Mouse (Mus musculus): ENCODE data around the gene Scyl3. TPM values are rescaled to one million over a fixed set of nuclear protein-coding genes. Genes with fewer than 3 reads are reported as not detected.

Gene Scyl3
- total and polyA plus RNA-seq, 3 experiments: 3.4 to 5.3 (median 4.3) TPM

- H3K36me3 ChIP-seq (ENCODE audit: control insufficient read depth, insufficient read depth, low read length): no peaks in the 10 kb centered on the region
- 87% methylated on average over 11 of the region's 11 CpGs for WGBS
- H3K4me3 ChIP-seq: no peak overlapping the region
- intact Hi-C loops (cut with DNase I): loop anchor here (2.0 kb wide), 1 partner anchor 77 kb away; no protein-coding TSS in a partner anchor
- no peaks in the 10 kb centered on the region for H3K27me3 ChIP-seq (ENCODE audit: control insufficient read depth, insufficient read depth, low read length)
- TF ChIP-seq POLR2A (IDR thresholded peaks at IDR 0.05; ENCODE audit: insufficient read depth, low read depth, low read length) (no peak), CTCF (IDR thresholded peaks at IDR 0.05) (no peak), EP300 (IDR thresholded peaks at IDR 0.05; ENCODE audit: insufficient read depth, low read depth, low read length) (no peak)
- DNase-seq: no peak
- H3K9ac ChIP-seq (ENCODE audit: low read depth, low read length): no peak overlapping the region
- H3K79me2 ChIP-seq (replicated peaks; ENCODE audit: control insufficient read depth, insufficient read depth, low read length): no peaks in the 10 kb centered on the region
- no peak overlapping the region for H3K27ac ChIP-seq
- no peaks in the 10 kb centered on the region for H3K4me1 ChIP-seq (ENCODE audit: control insufficient read depth, insufficient read depth, low read length)
Observed at GRCm38 (mm10) chr1:163911981-163912380, 16.9 kb upstream of the Scyl3 start.

GRCm38 (mm10) chr1:163917349-163918160 is 11.3 kb upstream of the Scyl3 start:
- no peak for DNase-seq
- WGBS: 93% methylated on average over 5 of the region's 5 CpGs
- Histone ChIP-seq H3K4me1 (ENCODE audit: control insufficient read depth, insufficient read depth, low read length) (no peaks in the 10 kb centered on the region), H3K27me3 (ENCODE audit: control insufficient read depth, insufficient read depth, low read length) (no peaks in the 10 kb centered on the region), H3K4me3 (no peak overlapping the region), H3K27ac (no peak overlapping the region), H3K9ac (ENCODE audit: low read depth, low read length) (no peak overlapping the region), H3K36me3 (ENCODE audit: control insufficient read depth, insufficient read depth, low read length) (no peaks in the 10 kb centered on the region), H3K79me2 (replicated peaks; ENCODE audit: control insufficient read depth, insufficient read depth, low read length) (no peaks in the 10 kb centered on the region)
- intact Hi-C loops (cut with DNase I): no loop called here
- no peak for TF ChIP-seq EP300 (IDR thresholded peaks at IDR 0.05; ENCODE audit: insufficient read depth, low read depth, low read length)
- TF ChIP-seq CTCF (IDR thresholded peaks at IDR 0.05): no peak
- no peak for TF ChIP-seq POLR2A (IDR thresholded peaks at IDR 0.05; ENCODE audit: insufficient read depth, low read depth, low read length)

- Histone ChIP-seq H3K27me3 (ENCODE audit: control insufficient read depth, insufficient read depth, low read length) (no peaks in the 10 kb centered on the region), H3K36me3 (ENCODE audit: control insufficient read depth, insufficient read depth, low read length) (no peaks in the 10 kb centered on the region), H3K79me2 (replicated peaks; ENCODE audit: control insufficient read depth, insufficient read depth, low read length) (no peaks in the 10 kb centered on the region), H3K4me1 (ENCODE audit: control insufficient read depth, insufficient read depth, low read length) (peaks cover 2% of the 10 kb centered on the region; the same call in 1 of the 2 replicates), H3K27ac (no peak overlapping the region), H3K4me3 (no peak overlapping the region), H3K9ac (ENCODE audit: low read depth, low read length) (no peak overlapping the region)
- WGBS: 64% methylated on average over 8 of the region's 8 CpGs
- DNase-seq: no peak
- TF ChIP-seq EP300 (IDR thresholded peaks at IDR 0.05; ENCODE audit: insufficient read depth, low read depth, low read length): no peak
- no peak for TF ChIP-seq CTCF (IDR thresholded peaks at IDR 0.05)
- TF ChIP-seq POLR2A (IDR thresholded peaks at IDR 0.05; ENCODE audit: insufficient read depth, low read depth, low read length): no peak
- intact Hi-C loops (cut with DNase I): loop anchor here (10.0 kb wide), 1 partner anchor 149 kb away; the partner anchor contains the start of gene Kifap3
Observed at GRCm38 (mm10) chr1:163924093-163924492, 4.8 kb upstream of the Scyl3 start.

- under 1% methylated on average over 76 of the region's 77 CpGs for WGBS
- peak; percentile 92 for DNase-seq
- Histone ChIP-seq H3K4me3 (peak overlapping the region; percentile 93), H3K4me1 (ENCODE audit: control insufficient read depth, insufficient read depth, low read length) (peaks cover 2% of the 10 kb centered on the region; the same call in 1 of the 2 replicates), H3K79me2 (replicated peaks; ENCODE audit: control insufficient read depth, insufficient read depth, low read length) (0 out of 2 replicates have a peak, but pooled peaks cover 2% of the 10 kb centered on the region), H3K27me3 (ENCODE audit: control insufficient read depth, insufficient read depth, low read length) (no peaks in the 10 kb centered on the region), H3K27ac (peak overlapping the region; percentile 95), H3K36me3 (ENCODE audit: control insufficient read depth, insufficient read depth, low read length) (peaks cover 2% of the 10 kb centered on the region; the same call in 1 of the 2 replicates), H3K9ac (ENCODE audit: low read depth, low read length) (peak overlapping the region; percentile 89)
- TF ChIP-seq EP300 (IDR thresholded peaks at IDR 0.05; ENCODE audit: insufficient read depth, low read depth, low read length) (0 out of 2 replicates have a peak, but pooled peaks have one; percentile 15), POLR2A (IDR thresholded peaks at IDR 0.05; ENCODE audit: insufficient read depth, low read depth, low read length) (no peak)
- intact Hi-C loops (cut with DNase I): loop anchor here (2.0 to 10.0 kb wide), 3 partner anchors 65 to 1383 kb away; partner anchors contain the start of genes BC055324, Kifap3, Mettl13 and Mettl18
Observed at GRCm38 (mm10) chr1:163929636-163930457, 947 bp downstream of the Scyl3 start.

GRCm38 (mm10) chr1:163930458-163930794 is 1.5 kb downstream of the Scyl3 start:
- peak overlapping the region; percentile 95 for H3K27ac ChIP-seq
- intact Hi-C loops (cut with DNase I): loop anchor here (2.0 kb wide), 1 partner anchor 64 kb away; the partner anchor contains the start of genes BC055324 and Mettl18

More at GRCm38 (mm10) chr1:163930458-163930794, 1.5 kb downstream of the Scyl3 start:
- H3K4me3 ChIP-seq: peak overlapping the region; percentile 93
- TF ChIP-seq CTCF (IDR thresholded peaks at IDR 0.05) (no peak), POLR2A (IDR thresholded peaks at IDR 0.05; ENCODE audit: insufficient read depth, low read depth, low read length) (no peak), EP300 (IDR thresholded peaks at IDR 0.05; ENCODE audit: insufficient read depth, low read depth, low read length) (no peak)
- H3K9ac ChIP-seq (ENCODE audit: low read depth, low read length): peak overlapping the region; percentile 89
- H3K36me3 ChIP-seq (ENCODE audit: control insufficient read depth, insufficient read depth, low read length): peaks cover 2% of the 10 kb centered on the region; the same call in 1 of the 2 replicates
- DNase-seq: no peak
- H3K4me1 ChIP-seq (ENCODE audit: control insufficient read depth, insufficient read depth, low read length): peaks cover 2% of the 10 kb centered on the region; the same call in 1 of the 2 replicates
- H3K79me2 ChIP-seq (replicated peaks; ENCODE audit: control insufficient read depth, insufficient read depth, low read length): 0 out of 2 replicates have a peak, but pooled peaks cover 2% of the 10 kb centered on the region
- 2% methylated on average over 12 of the region's 12 CpGs for WGBS
- H3K27me3 ChIP-seq (ENCODE audit: control insufficient read depth, insufficient read depth, low read length): no peaks in the 10 kb centered on the region

All from heart, adult 2 months (tissue).